Mouse (Mus musculus): ENCODE measurements around the gene Apom.

GRCm38 (mm10) chr17:35094475-35095365, 37.1 kb downstream of the Apom start:
- TF ChIP-seq POLR2A (IDR thresholded peaks at IDR 0.05; ENCODE audit: low read depth, low read length): no peak
- TF ChIP-seq CTCF (IDR thresholded peaks at IDR 0.05; ENCODE audit: borderline replicate concordance, insufficient read depth, low read length): no peak
